In the genomic region with DNA sequence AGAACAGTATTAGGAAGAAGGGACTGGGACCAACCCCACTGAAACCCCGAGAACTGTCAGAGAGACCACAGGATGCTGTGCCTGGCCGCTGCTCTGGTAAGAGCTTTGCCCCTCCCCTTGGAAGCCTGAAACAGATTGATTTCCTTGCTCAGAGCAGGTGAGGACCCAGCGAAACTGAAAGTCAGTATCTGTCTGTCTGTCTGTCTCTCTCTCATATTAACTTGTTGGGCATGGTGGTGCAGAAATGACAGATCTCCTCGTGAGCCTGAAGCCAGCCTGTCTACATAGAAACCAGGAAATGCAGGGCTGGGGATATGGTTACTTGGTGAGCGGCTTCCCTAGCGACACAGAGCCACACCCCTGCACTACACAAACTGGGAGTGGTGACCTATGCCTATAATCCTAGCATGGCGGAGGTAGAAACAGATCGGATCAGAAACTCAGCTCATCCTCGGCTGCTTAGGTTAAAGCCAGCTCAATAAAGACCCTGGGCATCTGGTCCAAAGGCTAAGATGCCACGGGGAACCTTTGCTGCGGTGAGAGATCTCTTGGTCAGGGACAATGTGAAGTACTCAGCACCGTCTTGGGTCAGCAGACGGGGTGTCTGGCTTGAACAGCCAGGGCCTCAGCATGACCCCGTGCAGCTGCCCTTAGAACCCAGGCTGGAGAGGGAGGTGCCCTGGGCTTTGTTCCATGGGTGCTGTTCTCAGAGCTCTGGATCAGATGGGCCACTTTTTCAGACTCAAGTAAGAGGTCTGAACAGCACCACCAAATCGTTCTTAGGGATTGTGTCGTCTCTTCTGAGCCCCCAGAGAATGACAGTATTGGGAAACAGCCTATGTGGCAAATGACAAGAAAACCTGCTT, we compare ENCODE assay signal across 17 mouse cellular contexts. TPM values are rescaled to one million over a fixed set of nuclear protein-coding genes. Genes with fewer than 3 reads are reported as not detected.
A peak's percentile ranks its signal among the peaks of the same experiment; 100 is the strongest.
DNase-seq lines count a peak whose midpoint lies in the region; ATAC-seq and TF ChIP-seq lines count a peak whose summit lies in the region.
"Had no signal": no experiment of that assay in that cellular context is flagged by ENCODE, and none has a peak within 500 bp of the region (broad histone marks: within the 10 kb centered on the region; RNA-seq: fewer than 3 reads in every experiment).

No protein-coding gene starts in this region.

- no peak for TF ChIP-seq POLR2A in liver, adult 2 months (IDR thresholded peaks at IDR 0.05; ENCODE audit: extremely low read depth, insufficient read depth, low read length)

- H3K27ac ChIP-seq in liver, adult 2 months (replicated peaks; ENCODE audit: insufficient read depth, low read depth, low read length), result no peak overlapping the region
- no peak overlapping the region for H3K27ac ChIP-seq in liver, embryonic 12.5 days
- no peak overlapping the region for H3K27ac ChIP-seq in intestine, embryonic 16.5 days (ENCODE audit: low read length)
- no peak overlapping the region for H3K27ac ChIP-seq in stomach, embryonic 16.5 days (ENCODE audit: low read length)
- H3K27ac ChIP-seq: embryonic facial prominence, embryonic 13.5 days; hindbrain, embryonic 14.5 days; midbrain, embryonic 15.5 days; neural tube, embryonic 13.5 days had no signal

- TF ChIP-seq CTCF in liver, adult 2 months (IDR thresholded peaks at IDR 0.05; ENCODE audit: low read depth, low read length), result no peak

- peak; percentile 26 for DNase-seq in liver, adult 2 months (ENCODE audit: extremely low read depth, low read depth, low spot score)
- peak; percentile 30 for DNase-seq in ZHBTc4 (ENCODE audit: low read depth, low spot score)
- DNase-seq in lung, postnatal 36 days, result no peak
- DNase-seq in right cerebral cortex, adult 2 months (ENCODE audit: low spot score in 2 of 2), result no peak
- DNase-seq: cerebellum, adult 9-11 months; gastrocnemius, postnatal 25 days; liver; lung, postnatal 4 days; thymus, postnatal 4 days had no signal

- H3K4me1 ChIP-seq in liver, adult 2 months (ENCODE audit: control insufficient read depth, insufficient read depth, low read length), result no peaks in the 10 kb centered on the region
- H3K4me1 ChIP-seq in liver, embryonic 12.5 days, result no peaks in the 10 kb centered on the region
- no peaks in the 10 kb centered on the region for H3K4me1 ChIP-seq in intestine, embryonic 16.5 days (ENCODE audit: control insufficient read depth, insufficient read depth, low read length)
- no peaks in the 10 kb centered on the region for H3K4me1 ChIP-seq in stomach, embryonic 16.5 days (ENCODE audit: control insufficient read depth, insufficient read depth, low read length)

- WGBS in liver, adult 2 months, result 77% methylated on average over 16 of the region's 16 CpGs
- 77% methylated on average over 16 of the region's 16 CpGs for WGBS in liver, embryonic 12.5 days (ENCODE audit: insufficient replicate concordance)
- 72% methylated on average over 16 of the region's 16 CpGs for WGBS in intestine, embryonic 16.5 days
- 74% methylated on average over 16 of the region's 16 CpGs for WGBS in stomach, embryonic 16.5 days

- H3K9ac ChIP-seq in liver, adult 2 months (ENCODE audit: low read depth, low read length), result no peak overlapping the region
- no peak overlapping the region for H3K9ac ChIP-seq in liver, embryonic 12.5 days
- no peak overlapping the region for H3K9ac ChIP-seq in intestine, embryonic 16.5 days (ENCODE audit: low read depth, low read length)
- no peak overlapping the region for H3K9ac ChIP-seq in stomach, embryonic 16.5 days (ENCODE audit: low read length)
- H3K9ac ChIP-seq: embryonic facial prominence, embryonic 13.5 days; hindbrain, embryonic 14.5 days; midbrain, embryonic 15.5 days; neural tube, embryonic 13.5 days had no signal

- H3K9me3 ChIP-seq in liver, embryonic 12.5 days (replicated peaks), result no peaks in the 10 kb centered on the region
- H3K9me3 ChIP-seq in intestine, embryonic 16.5 days (ENCODE audit: control insufficient read depth, low read length), result no peaks in the 10 kb centered on the region
- H3K9me3 ChIP-seq in stomach, embryonic 16.5 days (replicated peaks; ENCODE audit: control insufficient read depth, low read length), result no peaks in the 10 kb centered on the region
- H3K9me3 ChIP-seq: embryonic facial prominence, embryonic 13.5 days; midbrain, embryonic 15.5 days; neural tube, embryonic 13.5 days had no signal

- no peaks in the 10 kb centered on the region; the same call in 1 of the 2 replicates for H3K79me2 ChIP-seq in liver, adult 2 months (ENCODE audit: control insufficient read depth, insufficient read depth, low read length)

- no peak overlapping the region for H3K4me2 ChIP-seq in liver, embryonic 12.5 days
- no peak overlapping the region for H3K4me2 ChIP-seq in intestine, embryonic 16.5 days (ENCODE audit: low read depth, low read length)
- H3K4me2 ChIP-seq in stomach, embryonic 16.5 days (ENCODE audit: low read depth, low read length), result no peak overlapping the region
- H3K4me2 ChIP-seq: embryonic facial prominence, embryonic 13.5 days; hindbrain, embryonic 14.5 days; midbrain, embryonic 15.5 days; neural tube, embryonic 13.5 days had no signal

- H3K4me3 ChIP-seq in liver, adult 2 months (ENCODE audit: insufficient read depth, low read depth, low read length), result no peak overlapping the region
- no peak overlapping the region for H3K4me3 ChIP-seq in liver, embryonic 12.5 days
- no peak overlapping the region for H3K4me3 ChIP-seq in intestine, embryonic 16.5 days (ENCODE audit: low read length)
- H3K4me3 ChIP-seq in stomach, embryonic 16.5 days (replicated peaks; ENCODE audit: low read length), result no peak overlapping the region
- H3K4me3 ChIP-seq: embryonic facial prominence, embryonic 13.5 days; midbrain, embryonic 15.5 days; neural tube, embryonic 13.5 days had no signal

- ATAC-seq in liver, embryonic 12.5 days, result no peak
- ATAC-seq in intestine, embryonic 16.5 days, result peak; percentile 76
- peak; percentile 64; the same call in 1 of the 2 replicates for ATAC-seq in stomach, embryonic 16.5 days (ENCODE audit: insufficient read depth, low FRiP score)
- ATAC-seq: forebrain, embryonic 14.5 days; midbrain, embryonic 15.5 days had no signal

- H3K27me3 ChIP-seq in liver, adult 2 months (ENCODE audit: control insufficient read depth, insufficient read depth, low read length), result no peaks in the 10 kb centered on the region
- H3K27me3 ChIP-seq in liver, embryonic 12.5 days (replicated peaks), result no peaks in the 10 kb centered on the region
- H3K27me3 ChIP-seq in intestine, embryonic 16.5 days (replicated peaks; ENCODE audit: control insufficient read depth, insufficient read depth, low read length), result no peaks in the 10 kb centered on the region
- H3K27me3 ChIP-seq in stomach, embryonic 16.5 days (ENCODE audit: control insufficient read depth, insufficient read depth, low read length), result no peaks in the 10 kb centered on the region
- H3K27me3 ChIP-seq: embryonic facial prominence, embryonic 13.5 days; midbrain, embryonic 15.5 days; neural tube, embryonic 13.5 days had no signal

- peaks cover 2% of the 10 kb centered on the region for H3K36me3 ChIP-seq in liver, adult 2 months (ENCODE audit: control insufficient read depth, insufficient read depth, low read length)
- H3K36me3 ChIP-seq in liver, embryonic 12.5 days, result peaks cover 64% of the 10 kb centered on the region
- H3K36me3 ChIP-seq in intestine, embryonic 16.5 days (ENCODE audit: control insufficient read depth, insufficient read depth, low read length), result no peaks in the 10 kb centered on the region
- 0 out of 2 replicates have a peak, but pooled peaks cover 2% of the 10 kb centered on the region for H3K36me3 ChIP-seq in stomach, embryonic 16.5 days (ENCODE audit: control insufficient read depth, insufficient read depth, low read length)
- H3K36me3 ChIP-seq: midbrain, embryonic 15.5 days had no signal

RNA-seq across cellular contexts. Expression of a gene that starts 52.3 kb away (rescaled TPM):
- total RNA-seq in liver, adult 2 months (2014; rRNA removed), result 29.7 and 33.4 TPM in 2 replicates
- 49.3 and 58.0 TPM in 2 replicates for polyA plus RNA-seq in liver, adult 2 months (2012; rRNA removed)
- 33.1 and 35.0 TPM in 2 replicates for polyA plus RNA-seq in liver, embryonic 12.5 days (2016; fragmentation: Nextera tagmentation; extraction: Ambion mirVana)
- polyA plus RNA-seq in intestine, embryonic 16.5 days (2015; fragmentation: Nextera tagmentation; extraction: Ambion mirVana), result 4.7 and 17.1 TPM in 2 replicates
- polyA plus RNA-seq in stomach, embryonic 16.5 days (2015; fragmentation: Nextera tagmentation; extraction: Ambion mirVana), result 9.3 and 11.0 TPM in 2 replicates

Comparison
In these comparisons a context has a peak if more than half of its experiments do, and no peak if none do; other contexts are left out.
1. DNase-seq: peak in liver, adult 2 months (single experiment) and ZHBTc4 (single experiment); none in lung, postnatal 36 days (single experiment) and right cerebral cortex, adult 2 months (0 of 2).